11 mouse cellular contexts compared by ENCODE assay signal in the genomic region with DNA sequence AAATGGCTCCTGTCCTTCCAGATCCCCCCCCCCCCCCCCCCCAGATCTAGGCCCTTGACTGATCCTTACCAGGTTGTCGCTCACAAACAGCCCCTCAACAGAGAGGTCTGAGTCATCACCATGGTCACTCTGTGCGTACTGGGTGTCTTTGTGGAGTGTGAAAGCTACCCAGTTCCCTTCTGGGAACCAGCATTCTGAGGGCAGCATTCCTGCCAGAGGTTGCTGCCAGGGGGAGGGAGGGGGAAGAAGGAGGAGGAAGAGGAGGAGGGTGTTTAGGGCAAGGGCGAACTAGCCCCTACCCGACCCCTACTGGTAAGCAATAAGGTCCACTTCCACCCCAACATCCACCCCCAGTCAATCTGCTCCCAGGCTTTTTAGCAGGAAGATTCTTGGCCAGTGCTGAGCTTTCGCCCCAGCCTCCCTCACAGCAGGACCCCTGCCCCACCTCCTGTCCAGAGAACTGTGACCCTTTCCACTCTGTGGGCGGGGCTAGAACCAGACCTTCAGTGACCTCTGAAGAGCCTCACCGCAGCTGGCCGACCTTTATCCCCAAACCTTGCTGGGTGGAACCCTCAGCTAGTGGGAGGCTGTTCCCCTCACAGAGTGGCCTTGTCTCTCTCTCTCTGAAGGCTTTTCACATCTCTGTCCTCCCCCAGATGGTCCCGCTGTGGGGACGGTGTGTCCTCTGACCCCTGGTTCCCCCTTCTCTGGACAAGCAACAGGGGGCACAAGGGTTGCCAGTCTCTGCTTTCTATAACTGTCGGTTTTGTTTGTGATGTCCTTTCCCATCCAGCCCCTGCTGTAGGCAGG.
A peak's percentile ranks its signal among the peaks of the same experiment; 100 is the strongest.
DNase-seq lines count a peak whose midpoint lies in the region; ATAC-seq and TF ChIP-seq lines count a peak whose summit lies in the region.
"Had no signal": no experiment of that assay in that cellular context is flagged by ENCODE, and none has a peak within 500 bp of the region (broad histone marks: within the 10 kb centered on the region; RNA-seq: fewer than 3 reads in every experiment).

No protein-coding gene starts in this region.

- H3K9ac ChIP-seq in hindbrain, embryonic 16.5 days (ENCODE audit: low read depth, low read length) = no peak overlapping the region
- no peak overlapping the region for H3K9ac ChIP-seq in ES-Bruce4 (ENCODE audit: low read depth, poor library complexity, severe bottlenecking)
- no peak overlapping the region for H3K9ac ChIP-seq in liver, embryonic 14.5 days (replicated peaks)

- no peak for ATAC-seq in hindbrain, embryonic 16.5 days
- ATAC-seq in liver, embryonic 14.5 days (ENCODE audit: insufficient read depth) = peak; percentile 61; the same call in 1 of the 2 replicates
- ATAC-seq: activated CD4-positive, CD25-positive, alpha-beta regulatory T cell, adult 4 months had no signal

- no peak for TF ChIP-seq POLR2A in ES-Bruce4 (IDR thresholded peaks at IDR 0.05; ENCODE audit: insufficient read depth, low read length)

- WGBS in hindbrain, embryonic 10.5 days = 0% methylated on average over 11 of the region's 11 CpGs
- 8% methylated on average over 11 of the region's 11 CpGs for WGBS in hindbrain, embryonic 16.5 days
- WGBS in liver, embryonic 14.5 days (ENCODE audit: insufficient replicate concordance) = 27% methylated on average over 11 of the region's 11 CpGs

- peaks cover 2% of the 10 kb centered on the region; the same call in 1 of the 2 replicates for H3K27me3 ChIP-seq in hindbrain, embryonic 10.5 days (ENCODE audit: insufficient read depth, poor library complexity, severe bottlenecking)
- no peaks in the 10 kb centered on the region for H3K27me3 ChIP-seq in hindbrain, embryonic 16.5 days (replicated peaks; ENCODE audit: control insufficient read depth, insufficient read depth, low read length)
- H3K27me3 ChIP-seq in ES-Bruce4 (ENCODE audit: control insufficient read depth, insufficient read depth, low read length, poor library complexity, severe bottlenecking) = no peaks in the 10 kb centered on the region
- no peaks in the 10 kb centered on the region for H3K27me3 ChIP-seq in liver, embryonic 14.5 days (ENCODE audit: control insufficient read depth, insufficient read depth, low read length)

- peak; percentile 79 for DNase-seq in hindbrain, embryonic 10.5 days (ENCODE audit: low spot score)
- peak; percentile 88 for DNase-seq in embryo, embryonic 10 days (ENCODE audit: low spot score)
- peak in 2 of 3 experiments; percentile 16 to 22 for DNase-seq in liver, embryonic 14.5 days (ENCODE audit: low read depth in 3 of 3, low spot score in 3 of 3)
- no peak for DNase-seq in T-cell, adult 2 months (ENCODE audit: low spot score)
- DNase-seq in urinary bladder, adult 18-20 months (ENCODE audit: low spot score in 2 of 2) = no peak
- no peak for DNase-seq in layer of hippocampus, adult 8-10 months (ENCODE audit: low spot score in 2 of 2)
- DNase-seq: heart, postnatal 10 days; lung, postnatal 14 days had no signal

- no peaks in the 10 kb centered on the region for H3K36me3 ChIP-seq in hindbrain, embryonic 10.5 days
- no peaks in the 10 kb centered on the region for H3K36me3 ChIP-seq in hindbrain, embryonic 16.5 days (ENCODE audit: control insufficient read depth, insufficient read depth, low read length)
- no peaks in the 10 kb centered on the region for H3K36me3 ChIP-seq in ES-Bruce4 (ENCODE audit: control insufficient read depth, insufficient read depth, low read length, poor library complexity, severe bottlenecking)
- H3K36me3 ChIP-seq in liver, embryonic 14.5 days (replicated peaks; ENCODE audit: control insufficient read depth, insufficient read depth, low read depth) = no peaks in the 10 kb centered on the region

- TF ChIP-seq CTCF in ES-Bruce4 (IDR thresholded peaks at IDR 0.05; ENCODE audit: low read depth, low read length) = no peak
- TF ChIP-seq CTCF in liver, embryonic 14.5 days (IDR thresholded peaks at IDR 0.05; ENCODE audit: low read depth) = no peak

- peak overlapping the region; percentile 3 for H3K27ac ChIP-seq in hindbrain, embryonic 10.5 days
- no peak overlapping the region for H3K27ac ChIP-seq in hindbrain, embryonic 16.5 days (ENCODE audit: low read depth, low read length)
- H3K27ac ChIP-seq in ES-Bruce4 (ENCODE audit: insufficient read depth, low read length) = peak overlapping the region; percentile 92
- no peak overlapping the region for H3K27ac ChIP-seq in liver, embryonic 14.5 days

- peak; percentile 77; the same call in 1 of the 2 replicates for TF ChIP-seq EP300 in ES-Bruce4 (IDR thresholded peaks at IDR 0.05; ENCODE audit: insufficient read depth, low read depth, low read length)
- no peak for TF ChIP-seq EP300 in liver, embryonic 14.5 days (IDR thresholded peaks at IDR 0.05; ENCODE audit: low read depth)

- no peaks in the 10 kb centered on the region for H3K9me3 ChIP-seq in hindbrain, embryonic 10.5 days
- H3K9me3 ChIP-seq in hindbrain, embryonic 16.5 days (ENCODE audit: control insufficient read depth, low read length) = no peaks in the 10 kb centered on the region
- no peaks in the 10 kb centered on the region for H3K9me3 ChIP-seq in ES-Bruce4 (replicated peaks; ENCODE audit: control insufficient read depth, insufficient read depth, low read length, poor library complexity, severe bottlenecking)
- no peaks in the 10 kb centered on the region for H3K9me3 ChIP-seq in liver, embryonic 14.5 days (ENCODE audit: control insufficient read depth, low read length)

- H3K4me3 ChIP-seq in hindbrain, embryonic 10.5 days = peak overlapping the region; percentile 7; the same call in 1 of the 2 replicates
- H3K4me3 ChIP-seq in hindbrain, embryonic 16.5 days (ENCODE audit: low read length) = no peak overlapping the region
- H3K4me3 ChIP-seq in ES-Bruce4 (ENCODE audit: low read depth, low read length) = no peak overlapping the region
- no peak overlapping the region for H3K4me3 ChIP-seq in liver, embryonic 14.5 days (ENCODE audit: insufficient read depth in 1 of 2, low read depth in 2 of 2, low read length in 2 of 2)

- H3K4me1 ChIP-seq in hindbrain, embryonic 10.5 days (replicated peaks) = peaks cover 32% of the 10 kb centered on the region
- H3K4me1 ChIP-seq in hindbrain, embryonic 16.5 days (ENCODE audit: control insufficient read depth, insufficient read depth, low read depth, low read length) = peaks cover 3% of the 10 kb centered on the region
- H3K4me1 ChIP-seq in ES-Bruce4 (ENCODE audit: control insufficient read depth, insufficient read depth, low read length) = peaks cover 6% of the 10 kb centered on the region
- H3K4me1 ChIP-seq in liver, embryonic 14.5 days (replicated peaks; ENCODE audit: control insufficient read depth in 2 of 2, insufficient read depth in 2 of 2, low read length in 1 of 2) = peaks cover 0 to 3% of the 10 kb centered on the region in 2 experiments; a peak in 1 of 4 replicates

- no peak overlapping the region for H3K4me2 ChIP-seq in hindbrain, embryonic 16.5 days (ENCODE audit: low read length)
- H3K4me2 ChIP-seq in liver, embryonic 14.5 days (ENCODE audit: low read depth) = peak overlapping the region; percentile 28; the same call in 1 of the 2 replicates

Comparison
In these comparisons a context has a peak if more than half of its experiments do, and no peak if none do; other contexts are left out.
1. H3K27ac ChIP-seq: peak in hindbrain, embryonic 10.5 days (single experiment) and ES-Bruce4 (single experiment); none in hindbrain, embryonic 16.5 days (single experiment) and liver, embryonic 14.5 days (single experiment).
2. DNase-seq: peak in hindbrain, embryonic 10.5 days (single experiment), embryo, embryonic 10 days (single experiment) and liver, embryonic 14.5 days (2 of 3); none in T-cell, adult 2 months (single experiment), urinary bladder, adult 18-20 months (0 of 2) and layer of hippocampus, adult 8-10 months (0 of 2).